Mouse (Mus musculus): ENCODE data around the gene Map2k3. TPM values are rescaled to one million over a fixed set of nuclear protein-coding genes. Genes with fewer than 3 reads are reported as not detected.

Gene Map2k3
- polyA plus RNA-seq, 1 experiment from 2014 or later = 134 TPM

DNA sequence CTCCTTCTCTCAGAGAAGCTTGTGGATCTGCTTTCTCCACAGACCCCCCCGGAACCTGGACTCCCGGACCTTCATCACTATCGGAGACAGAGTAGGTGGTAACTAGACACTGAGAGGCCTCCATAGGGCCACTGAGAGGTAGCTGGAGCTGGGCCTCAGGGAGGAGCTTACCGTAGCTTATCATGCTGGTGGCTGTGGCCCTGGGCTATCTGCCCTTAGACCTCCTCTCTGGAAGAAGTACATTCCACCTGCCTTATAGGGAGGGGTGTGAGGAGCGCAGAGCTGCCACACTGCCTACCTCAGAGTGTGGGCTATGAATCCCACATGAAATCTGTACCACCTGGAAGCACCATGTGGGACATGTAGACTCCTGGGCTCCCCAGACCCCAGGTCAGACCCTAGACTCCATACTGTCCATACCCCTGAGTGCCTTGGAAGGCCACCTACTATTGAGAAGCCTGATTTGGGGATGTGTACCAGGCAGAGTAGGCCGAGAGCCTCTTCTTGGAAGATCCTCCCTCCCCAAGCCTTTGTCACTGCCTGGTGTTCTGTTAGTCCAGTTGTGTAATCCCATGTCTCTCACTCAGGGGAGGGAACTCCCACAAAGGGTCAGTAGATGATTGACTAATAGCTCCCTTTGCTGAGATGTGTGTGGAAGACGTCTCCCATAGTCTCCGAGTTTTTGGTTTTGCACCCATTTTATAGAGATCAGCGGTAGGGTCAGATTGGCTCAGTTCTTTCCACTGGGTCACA is 10.6 kb downstream of the Map2k3 start:
- peak overlapping the region; percentile 13 for H3K4me3 ChIP-seq (ENCODE audit: low read depth, low read length)
- H3K36me3 ChIP-seq (ENCODE audit: control insufficient read depth, insufficient read depth) = peaks cover 55% of the 10 kb centered on the region
- no peaks in the 10 kb centered on the region for H3K27me3 ChIP-seq (ENCODE audit: control insufficient read depth, insufficient read depth, low read depth, low read length)
- H3K4me2 ChIP-seq (ENCODE audit: low read depth, low read length) = peak overlapping the region; percentile 50
- no peaks in the 10 kb centered on the region for H3K9me3 ChIP-seq (replicated peaks; ENCODE audit: control insufficient read depth, low read length)
- peaks cover 48% of the 10 kb centered on the region for H3K4me1 ChIP-seq (ENCODE audit: control insufficient read depth, low read depth, low read length)
- peak overlapping the region; percentile 89 for H3K27ac ChIP-seq (ENCODE audit: low read length)
- H3K9ac ChIP-seq (ENCODE audit: low read depth, low read length) = peak overlapping the region; percentile 44
- peak; percentile 90 for ATAC-seq (ENCODE audit: low read depth)
- 50% methylated on average over 9 of the region's 9 CpGs for WGBS (ENCODE audit: insufficient replicate concordance)

GRCm38 (mm10) chr11:60945003-60945402 is 13.2 kb downstream of the Map2k3 start:
- Histone ChIP-seq H3K4me2 (ENCODE audit: low read depth, low read length) (no peak overlapping the region), H3K9ac (ENCODE audit: low read depth, low read length) (no peak overlapping the region), H3K4me1 (ENCODE audit: control insufficient read depth, low read depth, low read length) (peaks cover 32% of the 10 kb centered on the region), H3K36me3 (ENCODE audit: control insufficient read depth, insufficient read depth) (peaks cover 75% of the 10 kb centered on the region), H3K27ac (ENCODE audit: low read length) (no peak overlapping the region), H3K27me3 (ENCODE audit: control insufficient read depth, insufficient read depth, low read depth, low read length) (no peaks in the 10 kb centered on the region), H3K4me3 (ENCODE audit: low read depth, low read length) (no peak overlapping the region), H3K9me3 (replicated peaks; ENCODE audit: control insufficient read depth, low read length) (no peaks in the 10 kb centered on the region)
- no peak for ATAC-seq (ENCODE audit: low read depth)
- 87% methylated on average over 4 of the region's 4 CpGs for WGBS (ENCODE audit: insufficient replicate concordance)

GRCm38 (mm10) chr11:60951896-60952295 is 20.1 kb downstream of the Map2k3 start:
- H3K27me3 ChIP-seq (ENCODE audit: control insufficient read depth, insufficient read depth, low read depth, low read length) = no peaks in the 10 kb centered on the region
- H3K4me2 ChIP-seq (ENCODE audit: low read depth, low read length) = no peak overlapping the region
- ATAC-seq (ENCODE audit: low read depth) = no peak
- no peak overlapping the region for H3K4me3 ChIP-seq (ENCODE audit: low read depth, low read length)
- peaks cover 48% of the 10 kb centered on the region for H3K36me3 ChIP-seq (ENCODE audit: control insufficient read depth, insufficient read depth)
- no peak overlapping the region for H3K27ac ChIP-seq (ENCODE audit: low read length)
- H3K4me1 ChIP-seq (ENCODE audit: control insufficient read depth, low read depth, low read length) = peaks cover 10% of the 10 kb centered on the region
- 84% methylated on average over 5 of the region's 5 CpGs for WGBS (ENCODE audit: insufficient replicate concordance)
- no peaks in the 10 kb centered on the region for H3K9me3 ChIP-seq (replicated peaks; ENCODE audit: control insufficient read depth, low read length)
- no peak overlapping the region for H3K9ac ChIP-seq (ENCODE audit: low read depth, low read length)

DNA sequence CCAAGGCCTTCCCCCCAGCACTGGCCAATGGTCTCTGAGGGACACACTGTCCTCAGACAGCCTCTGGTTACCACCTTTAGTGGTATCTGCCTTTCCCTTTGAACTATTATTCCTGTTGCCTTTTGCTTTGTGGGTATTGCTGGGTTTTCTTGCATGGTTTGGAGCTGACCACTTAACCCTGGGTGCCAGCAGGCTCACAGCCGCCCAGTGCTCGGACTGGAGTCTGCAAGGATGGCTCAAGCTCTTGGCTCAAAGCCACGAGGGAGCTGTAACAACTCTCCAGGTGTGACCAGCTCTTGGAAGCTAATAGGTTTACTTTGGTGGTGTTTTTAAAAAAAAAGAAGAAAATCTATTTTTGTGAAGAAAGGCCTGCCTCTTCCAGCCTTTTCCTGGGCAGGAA is 20.5 kb downstream of the Map2k3 start:
- H3K4me3 ChIP-seq (ENCODE audit: low read depth, low read length) = no peak overlapping the region
- ATAC-seq (ENCODE audit: low read depth) = no peak
- H3K36me3 ChIP-seq (ENCODE audit: control insufficient read depth, insufficient read depth) = peaks cover 44% of the 10 kb centered on the region
- no peak overlapping the region for H3K27ac ChIP-seq (ENCODE audit: low read length)
- H3K9me3 ChIP-seq (replicated peaks; ENCODE audit: control insufficient read depth, low read length) = no peaks in the 10 kb centered on the region
- H3K4me1 ChIP-seq (ENCODE audit: control insufficient read depth, low read depth, low read length) = peaks cover 10% of the 10 kb centered on the region
- WGBS (ENCODE audit: insufficient replicate concordance) = 92% methylated on average over 3 of the region's 3 CpGs
- no peaks in the 10 kb centered on the region for H3K27me3 ChIP-seq (ENCODE audit: control insufficient read depth, insufficient read depth, low read depth, low read length)
- H3K9ac ChIP-seq (ENCODE audit: low read depth, low read length) = no peak overlapping the region
- no peak overlapping the region for H3K4me2 ChIP-seq (ENCODE audit: low read depth, low read length)

DNA sequence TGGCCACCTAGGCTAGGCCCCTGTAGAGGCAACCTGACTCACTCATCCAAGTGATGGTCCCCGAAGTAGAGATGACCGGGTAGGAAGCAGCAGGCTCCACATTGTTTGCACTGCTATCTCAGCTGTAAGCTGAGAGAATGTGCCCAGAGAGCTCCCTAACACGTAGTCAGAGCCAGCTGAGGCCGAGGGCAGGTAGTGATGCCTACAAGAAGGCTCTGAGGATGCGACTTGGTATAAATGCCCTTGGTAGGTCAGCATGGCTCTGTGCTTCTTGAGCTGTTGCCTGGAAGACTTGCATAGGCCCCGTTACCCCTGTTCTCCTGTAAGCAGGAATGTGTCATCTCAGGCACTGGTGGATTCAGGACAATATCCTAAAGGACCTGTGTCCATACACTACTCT is 21.2 kb downstream of the Map2k3 start:
- no peaks in the 10 kb centered on the region for H3K9me3 ChIP-seq (replicated peaks; ENCODE audit: control insufficient read depth, low read length)
- no peak overlapping the region for H3K27ac ChIP-seq (ENCODE audit: low read length)
- no peaks in the 10 kb centered on the region for H3K27me3 ChIP-seq (ENCODE audit: control insufficient read depth, insufficient read depth, low read depth, low read length)
- 86% methylated on average over 6 of the region's 6 CpGs for WGBS (ENCODE audit: insufficient replicate concordance)
- H3K4me1 ChIP-seq (ENCODE audit: control insufficient read depth, low read depth, low read length) = peaks cover 10% of the 10 kb centered on the region
- H3K4me3 ChIP-seq (ENCODE audit: low read depth, low read length) = no peak overlapping the region
- ATAC-seq (ENCODE audit: low read depth) = no peak
- no peak overlapping the region for H3K9ac ChIP-seq (ENCODE audit: low read depth, low read length)
- H3K4me2 ChIP-seq (ENCODE audit: low read depth, low read length) = no peak overlapping the region
- H3K36me3 ChIP-seq (ENCODE audit: control insufficient read depth, insufficient read depth) = peaks cover 37% of the 10 kb centered on the region

DNA sequence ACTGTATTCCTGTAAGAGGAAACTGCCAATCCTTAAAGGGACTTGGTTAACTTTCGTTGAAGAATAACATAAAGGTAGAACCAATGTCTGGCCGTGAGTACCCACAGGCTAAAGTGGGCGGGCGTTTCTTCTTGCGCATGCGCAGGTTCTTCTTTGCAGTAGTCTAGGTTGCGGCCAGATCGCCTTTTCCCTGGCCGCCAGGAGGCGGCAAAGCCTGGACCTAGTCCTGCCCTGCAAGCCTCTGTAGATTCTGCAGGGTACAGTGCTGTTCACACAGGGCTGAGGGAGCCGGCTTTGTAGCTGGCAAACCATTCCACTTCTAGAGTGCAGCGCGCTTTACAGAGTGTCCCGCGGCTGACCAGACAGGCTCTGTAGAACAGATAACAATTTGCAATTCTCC is 22.0 kb downstream of the Map2k3 start:
- no peak overlapping the region for H3K27ac ChIP-seq (ENCODE audit: low read length)
- no peak overlapping the region for H3K9ac ChIP-seq (ENCODE audit: low read depth, low read length)
- H3K36me3 ChIP-seq (ENCODE audit: control insufficient read depth, insufficient read depth) = peaks cover 30% of the 10 kb centered on the region
- H3K4me3 ChIP-seq (ENCODE audit: low read depth, low read length) = no peak overlapping the region
- no peaks in the 10 kb centered on the region for H3K27me3 ChIP-seq (ENCODE audit: control insufficient read depth, insufficient read depth, low read depth, low read length)
- peak; percentile 85 for ATAC-seq (ENCODE audit: low read depth)
- peaks cover 10% of the 10 kb centered on the region for H3K4me1 ChIP-seq (ENCODE audit: control insufficient read depth, low read depth, low read length)
- 12% methylated on average over 15 of the region's 15 CpGs for WGBS (ENCODE audit: insufficient replicate concordance)
- no peak overlapping the region for H3K4me2 ChIP-seq (ENCODE audit: low read depth, low read length)
- no peaks in the 10 kb centered on the region for H3K9me3 ChIP-seq (replicated peaks; ENCODE audit: control insufficient read depth, low read length)

DNA sequence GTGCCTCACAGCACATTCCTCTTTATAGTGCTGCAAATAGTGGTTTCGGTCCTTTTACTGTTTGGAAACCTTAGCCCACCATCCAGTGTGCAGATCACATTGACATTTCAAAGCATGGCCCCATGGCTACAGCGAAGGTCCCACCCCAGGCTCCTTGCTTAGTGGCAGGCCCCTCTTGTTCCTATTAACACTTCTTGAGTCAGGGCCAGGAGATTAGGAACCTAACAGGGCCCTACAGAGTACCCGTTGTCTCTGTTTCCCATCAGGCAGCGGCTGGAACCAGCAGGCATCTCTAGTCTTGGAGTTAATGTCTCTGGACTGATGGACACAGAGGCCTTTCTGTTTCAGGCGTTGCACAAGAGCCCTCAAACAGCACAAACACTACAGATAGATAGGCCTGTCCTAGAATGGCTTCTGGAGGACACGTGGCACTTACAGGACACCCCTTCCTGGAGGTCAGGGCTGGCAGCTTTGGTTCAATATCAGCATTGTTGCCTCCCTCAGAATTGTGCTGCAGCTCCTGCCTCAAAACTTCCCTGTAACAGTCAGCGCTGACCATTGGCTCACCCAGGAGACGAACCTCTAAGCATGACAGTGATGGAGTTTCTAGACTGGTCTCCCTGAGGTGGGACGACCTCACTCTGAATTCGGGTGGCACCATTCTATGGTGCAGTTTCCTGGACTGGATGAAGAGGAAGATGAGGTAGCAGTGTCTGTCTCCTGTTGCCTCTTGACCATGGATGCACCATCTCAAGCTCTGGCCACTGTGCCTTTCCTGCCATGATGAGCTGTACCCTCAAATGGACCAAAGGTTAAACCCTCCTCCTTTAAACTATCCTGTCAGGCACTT is 22.6 kb downstream of the Map2k3 start:
- Histone ChIP-seq H3K4me1 (ENCODE audit: control insufficient read depth, low read depth, low read length) (peaks cover 10% of the 10 kb centered on the region), H3K9ac (ENCODE audit: low read depth, low read length) (no peak overlapping the region), H3K27me3 (ENCODE audit: control insufficient read depth, insufficient read depth, low read depth, low read length) (no peaks in the 10 kb centered on the region), H3K4me3 (ENCODE audit: low read depth, low read length) (no peak overlapping the region), H3K27ac (ENCODE audit: low read length) (no peak overlapping the region), H3K4me2 (ENCODE audit: low read depth, low read length) (no peak overlapping the region), H3K9me3 (replicated peaks; ENCODE audit: control insufficient read depth, low read length) (no peaks in the 10 kb centered on the region), H3K36me3 (ENCODE audit: control insufficient read depth, insufficient read depth) (peaks cover 24% of the 10 kb centered on the region)
- WGBS (ENCODE audit: insufficient replicate concordance) = 72% methylated on average over 10 of the region's 10 CpGs
- ATAC-seq (ENCODE audit: low read depth) = peak; percentile 49

DNA sequence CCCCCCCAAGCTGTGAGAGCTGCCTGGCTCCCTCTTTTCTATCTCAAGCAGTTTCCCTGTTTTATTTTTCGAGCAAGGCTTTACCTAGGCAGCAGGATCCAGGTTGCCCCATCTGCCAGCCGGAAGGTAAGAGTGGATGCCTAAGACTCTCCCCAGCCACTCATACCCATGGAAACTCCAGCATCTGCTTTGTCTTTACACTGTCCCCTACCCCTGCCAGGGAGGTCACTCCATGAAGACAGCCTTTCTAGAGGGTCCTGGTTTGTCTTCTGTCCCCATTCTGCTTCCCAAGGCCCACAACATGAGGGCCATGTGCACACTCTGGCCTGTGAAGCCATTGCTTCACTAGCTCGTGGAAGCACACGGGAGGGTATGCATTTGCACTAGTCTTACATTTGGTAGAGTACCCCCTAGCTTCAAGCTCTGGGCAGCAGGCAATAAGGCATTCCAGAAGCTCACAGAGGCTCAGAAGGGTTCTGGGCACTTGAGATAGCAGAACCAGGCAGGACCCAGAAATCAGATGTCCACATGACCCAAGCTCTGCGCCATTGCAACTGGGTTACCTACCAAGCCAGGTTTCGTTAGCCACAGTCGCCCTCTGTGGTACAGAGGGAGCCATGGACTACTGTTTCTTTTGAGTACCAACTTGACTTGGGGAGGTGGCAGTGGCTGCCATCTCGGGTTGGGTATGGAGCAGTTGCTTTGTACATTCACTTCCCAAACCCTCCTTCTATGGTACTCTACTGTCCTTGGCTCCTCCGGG is 24.0 kb downstream of the Map2k3 start:
- peaks cover 15% of the 10 kb centered on the region for H3K36me3 ChIP-seq (ENCODE audit: control insufficient read depth, insufficient read depth)
- H3K27ac ChIP-seq (ENCODE audit: low read length) = no peak overlapping the region
- no peak overlapping the region for H3K4me2 ChIP-seq (ENCODE audit: low read depth, low read length)
- ATAC-seq (ENCODE audit: low read depth) = no peak
- WGBS (ENCODE audit: insufficient replicate concordance) = 70% methylated on average over 9 of the region's 9 CpGs
- peaks cover 10% of the 10 kb centered on the region for H3K4me1 ChIP-seq (ENCODE audit: control insufficient read depth, low read depth, low read length)
- H3K4me3 ChIP-seq (ENCODE audit: low read depth, low read length) = no peak overlapping the region
- H3K9ac ChIP-seq (ENCODE audit: low read depth, low read length) = no peak overlapping the region
- H3K9me3 ChIP-seq (replicated peaks; ENCODE audit: control insufficient read depth, low read length) = no peaks in the 10 kb centered on the region
- H3K27me3 ChIP-seq (ENCODE audit: control insufficient read depth, insufficient read depth, low read depth, low read length) = no peaks in the 10 kb centered on the region

Data from liver, embryonic 16.5 days (tissue).